Mouse (Mus musculus) lung, embryonic 14.5 days (tissue): Measurements from ENCODE around the gene Cog5. TPM values are rescaled to one million over a fixed set of nuclear protein-coding genes. Genes with fewer than 3 reads are reported as not detected.

ENCODE experiments used
- ATAC-seq: fragments of 200-750 bp; cut with Nextera tagmentation; 2 replicates; pipeline ENCODE4 v1.8.0; 2017; ENCODE audit warnings: mild to moderate bottlenecking, moderate TSS enrichment, moderate library complexity; ENCODE audit not compliant: insufficient read depth
- DNase-seq: peaks from one replicate; pipeline ENCODE4 v3.0.0-alpha.2; 2015
- H3K27ac ChIP-seq: fragments of 300-500 bp; sonication (generic); 2 replicates; pipeline ENCODE4 v1.5.1; 2014; ENCODE audit warnings: low read depth, mild to moderate bottlenecking, moderate library complexity
- H3K27me3 ChIP-seq: fragments of 300-500 bp; sonication (generic); 2 replicates; pipeline ENCODE4 v1.6.1; 2014; ENCODE audit warnings: low read length, control low read depth; ENCODE audit not compliant: insufficient read depth
- H3K36me3 ChIP-seq: fragments of 300-500 bp; sonication (generic); 2 replicates; pipeline ENCODE4 v1.6.1; 2014; ENCODE audit warnings: control low read depth; ENCODE audit not compliant: insufficient read depth
- H3K4me1 ChIP-seq: fragments of 300-500 bp; sonication (generic); 2 replicates; pipeline ENCODE4 v1.6.1; 2014; ENCODE audit warnings: antibody characterized with exemption, control low read depth; ENCODE audit not compliant: insufficient read depth
- H3K4me2 ChIP-seq: fragments of 300-500 bp; sonication (generic); 2 replicates; pipeline ENCODE4 v1.6.1; 2014; ENCODE audit warnings: mild to moderate bottlenecking
- H3K4me3 ChIP-seq: fragments of 300-500 bp; sonication (generic); 2 replicates; pipeline ENCODE4 v1.5.1; 2014; ENCODE audit warnings: low read depth, low read length
- H3K9ac ChIP-seq: fragments of 300-500 bp; sonication (generic); 2 replicates; pipeline ENCODE4 v1.6.1; 2014
- H3K9me3 ChIP-seq: fragments of 300-500 bp; sonication (generic); 2 replicates; pipeline ENCODE4 v1.6.1; 2016; ENCODE audit warnings: low read depth, low read length, control low read depth
- CTCF ChIP-seq: IDR thresholded peaks from 2 replicates; pipeline ENCODE4 v1.5.1; 2016; ENCODE audit warnings: antibody characterized with exemption, low read depth
- WGBS: fragments of 180-500 bp; shearing (Covaris S2); extraction: QIAGEN DNeasy Blood & Tissue Kit; methylation state at CpG from one replicate; pipeline ENCODE4 v1.1.7; 2014; 5-methylcytosine and 5-hydroxymethylcytosine counted together
- polyA plus RNA-seq: library from polyadenylated mRNA; unstranded; fragments of >200 nt; fragmentation: Nextera tagmentation; extraction: Ambion mirVana; gene quantifications from 2 replicates; pipeline ENCODE4 v1.2.1, GENCODE M21; 2014

Gene Cog5
- polyA plus RNA-seq, 1 experiment from 2014 or later = 34.0 TPM

DNA sequence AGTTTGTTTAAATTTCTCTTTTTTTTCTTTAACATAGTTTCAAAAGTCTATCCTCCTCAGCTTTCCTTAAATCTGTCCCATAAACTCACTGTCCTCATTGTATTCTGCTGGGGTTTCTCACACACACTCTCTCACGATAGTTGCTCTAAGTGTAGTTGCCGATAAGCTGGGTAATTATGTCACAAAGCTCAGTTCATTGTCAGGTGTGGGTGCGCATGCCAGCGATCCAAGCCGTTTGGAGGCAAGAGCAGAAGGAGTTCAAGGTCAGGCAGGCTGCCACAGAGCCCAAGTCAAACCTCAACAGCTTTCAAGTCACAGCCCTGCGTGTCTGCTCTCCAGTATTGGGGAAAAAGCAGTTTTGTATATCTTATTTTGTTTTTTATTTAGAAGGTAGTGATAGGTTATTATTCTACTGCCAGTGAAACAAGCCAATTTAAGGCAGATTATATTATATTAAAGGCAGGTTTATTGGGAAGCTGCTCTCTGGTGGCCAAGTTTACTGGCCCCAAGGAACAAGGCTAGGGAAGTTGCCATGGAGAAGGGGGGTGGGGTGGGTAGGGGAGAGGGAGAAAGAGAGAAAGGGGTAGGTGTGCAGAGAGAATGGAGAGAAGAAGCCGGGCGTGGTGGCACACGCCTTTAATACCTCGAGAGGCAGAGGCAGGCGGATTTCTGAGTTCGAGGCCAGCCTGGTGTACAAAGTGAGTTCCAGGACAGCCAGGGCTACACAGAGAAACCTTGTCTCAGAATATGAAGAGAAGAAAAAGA is 71.0 kb downstream of the Cog5 start:
- no peak for TF ChIP-seq CTCF
- ATAC-seq = no peak
- H3K36me3 ChIP-seq = no peaks in the 10 kb centered on the region
- H3K9me3 ChIP-seq = no peaks in the 10 kb centered on the region
- no peak overlapping the region; the same call in 1 of the 2 replicates for H3K27ac ChIP-seq
- H3K4me1 ChIP-seq = no peaks in the 10 kb centered on the region
- WGBS = 82% methylated on average over 12 of the region's 12 CpGs
- no peak for DNase-seq
- no peak overlapping the region for H3K4me2 ChIP-seq
- H3K27me3 ChIP-seq = no peaks in the 10 kb centered on the region
- H3K9ac ChIP-seq = no peak overlapping the region
- H3K4me3 ChIP-seq = no peak overlapping the region

DNA sequence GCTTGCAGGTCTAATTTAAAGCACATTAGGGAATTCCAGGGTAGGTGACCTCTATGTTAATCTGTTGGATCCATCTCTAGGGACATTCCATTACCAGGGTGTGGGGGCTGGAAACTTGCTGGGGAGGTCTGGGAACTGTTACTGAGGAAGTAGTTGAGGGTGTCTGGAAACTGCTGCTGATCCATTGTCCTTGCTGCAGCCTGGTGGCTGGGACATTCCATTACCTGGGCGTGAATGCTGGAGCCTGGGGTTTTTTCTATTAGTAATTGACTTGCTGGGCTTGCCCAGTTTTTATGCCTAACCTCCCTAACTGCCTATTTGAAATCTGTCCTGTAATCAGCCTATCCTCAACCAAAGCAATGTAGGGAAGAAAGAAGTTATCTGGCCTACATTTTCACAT is 72.0 kb downstream of the Cog5 start:
- H3K4me2 ChIP-seq = no peak overlapping the region
- H3K9me3 ChIP-seq = no peaks in the 10 kb centered on the region
- no peak for ATAC-seq
- 36% methylated on average over 1 of the region's 1 CpGs for WGBS
- TF ChIP-seq CTCF = no peak
- no peak overlapping the region for H3K9ac ChIP-seq
- H3K27me3 ChIP-seq = no peaks in the 10 kb centered on the region
- no peak for DNase-seq
- H3K27ac ChIP-seq = no peak overlapping the region
- H3K4me3 ChIP-seq = no peak overlapping the region
- H3K4me1 ChIP-seq = no peaks in the 10 kb centered on the region
- H3K36me3 ChIP-seq = no peaks in the 10 kb centered on the region

DNA sequence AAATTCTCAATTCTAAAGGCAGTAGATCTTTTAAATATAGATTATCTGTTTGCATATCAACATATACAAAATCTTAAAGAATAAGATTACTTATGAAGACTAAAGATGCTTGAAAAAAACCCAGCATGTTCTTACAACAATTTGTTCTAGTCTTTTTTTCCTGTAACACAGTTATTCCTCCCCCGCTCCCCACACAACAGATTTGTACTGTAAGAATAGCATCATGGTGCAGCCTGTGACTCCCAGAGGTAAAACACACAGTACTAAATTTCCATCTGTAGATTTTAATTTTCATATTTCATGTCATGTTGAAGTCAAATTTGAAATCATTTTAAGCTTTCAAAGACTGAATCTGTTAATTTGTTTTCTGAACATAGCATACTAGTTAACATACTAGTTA is 75.5 kb downstream of the Cog5 start:
- 96% methylated on average over 1 of the region's 1 CpGs for WGBS
- ATAC-seq = no peak
- TF ChIP-seq CTCF = no peak

DNA sequence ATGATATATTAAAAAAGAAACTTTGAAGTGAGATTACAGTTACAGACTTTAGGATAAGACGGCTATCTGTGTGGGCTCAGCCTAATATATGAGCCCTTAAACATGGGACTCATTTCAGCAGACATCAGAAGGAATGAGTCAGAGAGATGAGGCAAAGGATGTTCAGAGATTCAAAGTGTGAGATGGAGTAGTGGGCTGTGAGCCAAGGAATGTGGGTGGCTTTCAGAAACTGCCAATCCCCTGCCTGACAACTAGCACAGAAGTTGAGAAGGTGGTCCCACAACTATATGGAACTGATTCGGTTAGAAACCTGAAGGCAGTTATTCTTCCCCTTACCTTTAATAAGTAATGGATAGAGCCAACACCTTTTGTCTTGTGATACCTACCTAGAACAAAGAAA is 79.9 kb downstream of the Cog5 start:
- Histone ChIP-seq H3K27me3 (no peaks in the 10 kb centered on the region), H3K27ac (no peak overlapping the region), H3K4me1 (no peaks in the 10 kb centered on the region), H3K4me3 (no peak overlapping the region), H3K4me2 (no peak overlapping the region), H3K36me3 (no peaks in the 10 kb centered on the region), H3K9ac (no peak overlapping the region), H3K9me3 (no peaks in the 10 kb centered on the region)
- no peak for TF ChIP-seq CTCF
- DNase-seq (no peak), ATAC-seq (no peak)
- WGBS = 70% methylated on average over 2 of the region's 2 CpGs

More for the DNA sequence above, 75.5 kb downstream of the Cog5 start:
- H3K27ac ChIP-seq = no peak overlapping the region
- no peaks in the 10 kb centered on the region for H3K4me1 ChIP-seq
- no peak overlapping the region for H3K4me3 ChIP-seq
- H3K4me2 ChIP-seq = no peak overlapping the region
- DNase-seq = no peak
- no peak overlapping the region for H3K9ac ChIP-seq
- no peaks in the 10 kb centered on the region for H3K27me3 ChIP-seq
- no peaks in the 10 kb centered on the region for H3K9me3 ChIP-seq
- no peaks in the 10 kb centered on the region for H3K36me3 ChIP-seq

DNA sequence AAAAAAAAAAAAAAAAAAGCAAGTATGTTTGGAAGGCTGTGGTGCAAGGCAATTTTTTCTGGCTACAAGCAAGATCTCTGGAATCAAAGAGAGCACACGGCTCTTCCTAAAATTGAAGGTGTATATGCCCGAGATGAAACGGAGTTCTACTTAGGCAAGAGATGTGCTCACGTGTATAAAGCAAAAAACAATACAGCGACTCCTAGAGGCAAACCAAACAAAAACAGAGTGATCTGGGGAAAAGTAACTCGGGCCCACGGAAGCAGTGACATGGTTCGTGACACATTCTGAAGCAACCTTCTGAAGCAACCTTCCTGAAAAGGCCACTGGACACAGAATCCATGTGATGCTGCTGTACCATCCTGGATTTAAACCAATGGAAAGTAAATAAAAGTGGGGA is 92.6 kb downstream of the Cog5 start:
- ATAC-seq = no peak
- H3K4me2 ChIP-seq = no peak overlapping the region
- H3K4me3 ChIP-seq = no peak overlapping the region
- no peaks in the 10 kb centered on the region for H3K27me3 ChIP-seq
- DNase-seq = no peak
- no peak overlapping the region for H3K27ac ChIP-seq
- TF ChIP-seq CTCF = no peak
- no peaks in the 10 kb centered on the region for H3K4me1 ChIP-seq
- H3K9me3 ChIP-seq = no peaks in the 10 kb centered on the region
- 83% methylated on average over 8 of the region's 8 CpGs for WGBS
- no peaks in the 10 kb centered on the region for H3K36me3 ChIP-seq
- no peak overlapping the region for H3K9ac ChIP-seq

DNA sequence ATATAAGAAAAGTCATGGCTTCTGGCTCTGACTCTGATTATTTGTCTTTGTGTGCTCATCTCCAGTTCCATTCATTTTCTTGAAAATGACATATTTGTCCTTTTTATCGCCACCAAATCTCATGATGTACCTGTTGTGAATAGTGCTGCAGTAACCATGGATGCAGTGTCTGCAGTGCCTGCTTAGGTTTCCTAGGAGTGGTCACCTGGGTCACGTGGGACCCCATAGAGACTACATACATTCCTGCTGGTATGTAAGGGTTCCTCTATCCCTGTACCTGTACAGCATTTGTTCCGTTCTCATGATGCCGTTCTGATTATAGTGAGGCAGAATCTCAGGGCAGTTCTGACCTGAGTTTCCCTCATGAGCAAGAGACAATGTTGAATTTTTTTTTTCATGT is 95.2 kb downstream of the Cog5 start:
- H3K4me1 ChIP-seq = no peaks in the 10 kb centered on the region
- no peak overlapping the region for H3K4me2 ChIP-seq
- H3K27me3 ChIP-seq = no peaks in the 10 kb centered on the region
- H3K27ac ChIP-seq = no peak overlapping the region
- H3K9me3 ChIP-seq = no peaks in the 10 kb centered on the region
- ATAC-seq (no peak), DNase-seq (no peak)
- 91% methylated on average over 4 of the region's 4 CpGs for WGBS
- no peak overlapping the region for H3K4me3 ChIP-seq
- no peaks in the 10 kb centered on the region for H3K36me3 ChIP-seq
- TF ChIP-seq CTCF = no peak
- no peak overlapping the region for H3K9ac ChIP-seq

DNA sequence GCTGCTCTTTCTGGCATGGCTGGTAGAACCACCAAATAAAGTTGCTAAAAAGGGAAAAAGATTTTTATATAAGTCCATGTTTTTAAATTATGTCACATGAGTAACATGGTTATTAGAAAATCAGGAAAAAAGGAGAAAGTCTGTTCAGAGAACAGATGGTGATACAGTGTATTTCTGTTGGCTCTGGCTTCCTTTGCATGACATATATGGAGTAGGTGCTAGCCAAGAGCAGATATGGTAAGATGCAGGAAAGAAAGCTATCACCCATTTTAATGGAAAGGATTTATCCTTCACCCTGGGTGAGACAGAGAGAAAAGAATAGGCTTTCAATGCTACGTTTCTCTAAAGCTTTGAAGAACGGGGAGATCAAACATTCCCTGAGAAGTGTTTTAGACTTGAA is 99.8 kb downstream of the Cog5 start:
- Histone ChIP-seq H3K27me3 (no peaks in the 10 kb centered on the region), H3K4me2 (no peak overlapping the region), H3K9ac (no peak overlapping the region), H3K27ac (no peak overlapping the region), H3K36me3 (no peaks in the 10 kb centered on the region), H3K4me1 (no peaks in the 10 kb centered on the region), H3K4me3 (no peak overlapping the region), H3K9me3 (no peaks in the 10 kb centered on the region)
- no peak for DNase-seq
- 28% methylated on average over 2 of the region's 2 CpGs for WGBS
- no peak for ATAC-seq
- TF ChIP-seq CTCF = no peak
